Mouse (Mus musculus) midbrain, embryonic 13.5 days (tissue): ENCODE data around the gene Gm19668. TPM values are rescaled to one million over a fixed set of nuclear protein-coding genes. Genes with fewer than 3 reads are reported as not detected.

Experiments
- ATAC-seq: fragments of 200-750 bp; cut with Nextera tagmentation; 2 replicates; pipeline ENCODE4 v1.8.0; 2017; ENCODE audit warnings: mild to moderate bottlenecking, moderate TSS enrichment, moderate library complexity
- H3K27ac ChIP-seq: fragments of 300-500 bp; sonication (generic); 2 replicates; pipeline ENCODE4 v1.5.1; 2015; ENCODE audit warnings: inconsistent platforms, mild to moderate bottlenecking, moderate library complexity
- H3K27me3 ChIP-seq: fragments of 300-500 bp; sonication (generic); 2 replicates; pipeline ENCODE4 v1.6.1; 2015; ENCODE audit warnings: mild to moderate bottlenecking, inconsistent platforms
- H3K36me3 ChIP-seq: fragments of 300-500 bp; sonication (generic); 2 replicates; pipeline ENCODE4 v1.6.1; 2015; ENCODE audit warnings: mild to moderate bottlenecking, inconsistent platforms
- H3K4me1 ChIP-seq: fragments of 300-500 bp; sonication (generic); replicated peaks from 2 replicates; pipeline ENCODE4 v1.6.1; 2015; ENCODE audit warnings: inconsistent platforms
- H3K4me2 ChIP-seq: fragments of 300-500 bp; sonication (generic); replicated peaks from 2 replicates; pipeline ENCODE4 v1.6.1; 2015; ENCODE audit warnings: moderate library complexity, mild to moderate bottlenecking, inconsistent platforms
- H3K4me3 ChIP-seq: fragments of 300-500 bp; sonication (generic); replicated peaks from 2 replicates; pipeline ENCODE4 v1.5.1; 2015; ENCODE audit warnings: mild to moderate bottlenecking, inconsistent platforms
- H3K9ac ChIP-seq: fragments of 300-500 bp; sonication (generic); replicated peaks from 2 replicates; pipeline ENCODE4 v1.6.1; 2015; ENCODE audit warnings: mild to moderate bottlenecking, inconsistent platforms
- H3K9me3 ChIP-seq: fragments of 300-500 bp; sonication (generic); 2 replicates; pipeline ENCODE4 v1.6.1; 2016; ENCODE audit warnings: mild to moderate bottlenecking, inconsistent platforms
- WGBS: fragments of 180-500 bp; shearing (Covaris S2); methylation state at CpG from one replicate; pipeline ENCODE4 v1.1.7; 2015; 5-methylcytosine and 5-hydroxymethylcytosine counted together
- polyA plus RNA-seq: library from polyadenylated mRNA; unstranded; fragments of >200 nt; fragmentation: Nextera tagmentation; extraction: Ambion mirVana; gene quantifications from 2 replicates; pipeline ENCODE4 v1.2.1, GENCODE M21; 2015

Gm19668 gene
- not detected in 2 replicates for polyA plus RNA-seq

DNA sequence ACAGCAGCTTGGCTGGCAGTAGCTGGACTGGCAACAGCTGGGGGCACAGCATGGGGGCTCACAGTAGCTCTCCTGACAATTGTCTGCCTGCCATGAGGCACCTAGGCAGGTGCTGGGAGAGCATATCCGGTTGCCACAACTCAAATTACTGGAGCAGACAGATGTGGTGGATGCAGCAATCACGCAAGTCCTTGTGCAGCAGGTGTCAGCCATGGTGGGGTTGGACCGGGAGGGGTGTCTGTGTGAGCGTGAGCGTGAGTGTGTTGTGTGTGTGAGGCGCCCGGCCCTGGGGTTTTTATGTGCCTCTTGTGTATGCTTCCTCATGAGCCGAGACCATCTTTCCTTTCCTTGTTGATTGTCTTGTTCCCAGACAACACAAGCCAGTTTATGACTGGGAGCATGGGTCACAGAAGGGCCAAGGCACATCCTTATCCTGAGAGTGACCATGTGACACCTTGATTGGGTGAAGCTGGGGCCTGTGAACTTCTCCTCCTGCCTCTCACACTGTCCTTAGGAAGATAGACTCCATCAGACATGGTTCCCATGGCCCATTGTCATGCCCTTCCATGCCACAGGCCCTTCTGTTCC, at the start of gene Gm19668:
Gene Gm19668 (minus strand): TSS at position 213 of the 588 bp plus-strand sequence.
- no peaks in the 10 kb centered on the region for H3K27me3 ChIP-seq
- H3K4me2 ChIP-seq = no peak within 1 kb of the TSS
- H3K36me3 ChIP-seq = no peaks in the 10 kb centered on the region
- H3K27ac ChIP-seq = peak within 1 kb of the TSS; percentile 73
- WGBS = 68% methylated on average over 8 of the region's 8 CpGs
- H3K4me3 ChIP-seq = no peak within 1 kb of the TSS
- ATAC-seq = no peak
- H3K4me1 ChIP-seq = peaks cover 16% of the 10 kb centered on the region
- H3K9me3 ChIP-seq = no peaks in the 10 kb centered on the region
- no peak within 1 kb of the TSS for H3K9ac ChIP-seq

DNA sequence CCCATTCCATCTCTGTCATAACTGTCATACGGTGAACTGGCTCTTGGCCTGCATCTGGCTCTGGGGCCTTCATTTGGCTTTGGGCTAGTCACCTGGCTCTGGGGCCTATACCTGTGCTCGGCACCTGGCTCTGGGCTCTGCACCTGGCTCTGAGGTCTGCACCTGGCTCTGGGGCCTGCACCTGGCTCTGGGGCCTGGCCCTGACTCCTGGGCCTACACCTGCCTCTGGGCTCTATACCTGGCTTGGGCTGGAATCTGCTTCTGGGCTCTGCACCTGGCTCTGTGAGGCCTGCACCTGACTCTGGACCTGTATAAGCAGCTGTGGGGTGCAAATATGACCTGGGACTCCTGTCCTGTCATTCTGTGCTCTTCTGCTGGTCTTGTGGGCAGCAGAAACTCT, 48.6 kb upstream of the Gm19668 start:
- Histone ChIP-seq H3K9me3 (peaks cover 22% of the 10 kb centered on the region; the same call in 1 of the 2 replicates), H3K9ac (no peak overlapping the region), H3K36me3 (no peaks in the 10 kb centered on the region), H3K4me1 (no peaks in the 10 kb centered on the region), H3K27me3 (no peaks in the 10 kb centered on the region), H3K4me2 (no peak overlapping the region), H3K27ac (no peak overlapping the region), H3K4me3 (no peak overlapping the region)
- WGBS = 86% methylated on average over 2 of the region's 2 CpGs
- ATAC-seq = no peak

DNA sequence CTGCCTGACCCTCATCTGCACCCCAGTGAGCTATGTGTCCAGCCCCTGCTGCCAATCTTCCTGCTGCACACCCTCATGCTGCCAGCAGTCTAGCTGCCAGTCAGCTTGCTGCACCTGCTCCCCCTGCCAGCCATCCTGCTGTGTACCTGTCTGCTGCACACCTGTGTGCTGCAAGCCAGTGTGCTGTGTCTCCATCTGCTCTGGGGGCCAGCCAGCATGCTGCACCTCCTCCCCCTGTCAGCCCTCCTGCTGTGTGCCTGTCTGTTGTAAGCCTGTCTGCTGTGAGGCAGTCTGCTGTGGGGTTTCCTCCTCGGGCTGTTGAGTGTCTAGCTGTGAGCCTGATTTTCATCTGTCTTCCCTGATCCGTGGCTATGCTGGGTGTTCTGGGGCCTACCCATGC, 48.0 kb upstream of the Gm19668 start:
- Histone ChIP-seq H3K4me1 (no peaks in the 10 kb centered on the region), H3K4me2 (no peak overlapping the region), H3K9me3 (peaks cover 22% of the 10 kb centered on the region; the same call in 1 of the 2 replicates), H3K27me3 (no peaks in the 10 kb centered on the region), H3K4me3 (no peak overlapping the region), H3K36me3 (no peaks in the 10 kb centered on the region), H3K9ac (no peak overlapping the region), H3K27ac (no peak overlapping the region)
- 11% methylated on average over 2 of the region's 2 CpGs for WGBS
- no peak for ATAC-seq

DNA sequence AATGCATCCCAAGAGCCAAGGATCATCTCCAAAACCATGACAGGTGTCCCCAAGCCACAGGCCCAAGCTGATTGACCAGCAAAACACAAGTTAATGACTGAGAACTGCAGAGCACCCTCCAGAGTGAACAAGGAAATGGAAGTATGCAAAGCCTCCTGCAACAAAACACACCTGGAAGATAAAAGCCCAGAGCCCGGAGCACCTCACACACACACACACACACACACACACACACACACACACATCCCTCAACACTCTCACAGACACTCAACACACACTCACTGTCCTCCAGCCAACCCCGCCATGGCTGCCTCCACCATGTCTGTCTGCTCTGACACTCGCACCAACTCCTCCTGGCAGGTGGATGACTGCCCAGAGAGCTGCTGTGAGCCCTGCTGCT, 47.6 kb upstream of the Gm19668 start, which contains the start of gene Gm36176:
Gene Gm36176 (plus strand): TSS at position 301 of the 400 bp plus-strand sequence.
- Histone ChIP-seq H3K36me3 (no peaks in the 10 kb centered on the region), H3K9ac (no peak within 1 kb of the TSS), H3K4me1 (no peaks in the 10 kb centered on the region), H3K27ac (no peak within 1 kb of the TSS), H3K4me3 (no peak within 1 kb of the TSS), H3K27me3 (no peaks in the 10 kb centered on the region), H3K4me2 (no peak within 1 kb of the TSS), H3K9me3 (peaks cover 22% of the 10 kb centered on the region; the same call in 1 of the 2 replicates)
- ATAC-seq = no peak
- 97% methylated on average over 3 of the region's 3 CpGs for WGBS

DNA sequence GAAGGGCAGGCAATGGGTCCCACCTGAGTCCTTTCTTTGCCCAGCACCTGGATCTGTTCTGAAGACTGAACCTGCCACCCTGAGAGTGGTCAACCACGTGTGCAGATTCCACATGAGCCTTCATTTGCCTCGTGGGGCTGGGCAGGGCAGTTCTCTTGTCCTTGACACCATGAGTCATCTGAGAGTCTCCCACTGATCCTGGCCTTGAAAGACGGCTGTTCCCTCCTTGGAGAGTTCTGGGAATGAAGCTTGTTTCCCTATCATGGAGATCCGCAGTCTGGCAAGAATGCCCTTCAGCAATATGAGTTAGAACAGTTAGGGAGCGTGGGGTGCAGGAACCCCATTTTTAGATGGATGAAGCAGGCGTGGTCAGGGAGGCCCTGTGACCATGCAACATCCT, 40.1 kb upstream of the Gm19668 start:
- Histone ChIP-seq H3K27ac (no peak overlapping the region), H3K27me3 (no peaks in the 10 kb centered on the region), H3K4me2 (no peak overlapping the region), H3K9me3 (peaks cover 14% of the 10 kb centered on the region; the same call in 1 of the 2 replicates), H3K4me1 (no peaks in the 10 kb centered on the region), H3K9ac (no peak overlapping the region), H3K4me3 (no peak overlapping the region), H3K36me3 (no peaks in the 10 kb centered on the region)
- ATAC-seq = no peak
- 74% methylated on average over 6 of the region's 6 CpGs for WGBS

DNA sequence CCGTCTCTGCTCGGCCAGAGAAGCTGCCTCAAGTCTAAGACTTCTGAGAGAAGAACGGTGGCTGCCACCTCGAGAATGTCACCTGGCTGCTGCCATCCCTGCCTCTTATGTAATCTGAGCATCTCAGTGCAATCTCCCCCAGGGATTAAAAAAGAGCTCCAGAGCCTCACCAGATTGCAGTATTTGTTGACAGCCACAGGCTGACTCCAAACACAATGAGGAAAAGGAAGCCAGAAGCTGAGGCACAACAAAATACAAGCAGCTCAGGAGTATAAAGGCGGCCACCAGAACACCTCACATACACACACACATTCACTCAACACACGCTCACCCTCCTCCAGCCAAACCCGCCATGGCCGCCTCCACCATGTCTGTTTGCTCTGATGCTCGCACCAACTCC, 36.7 kb upstream of the Gm19668 start, which contains the start of gene Krtap10-10:
Gene Krtap10-10 (plus strand): TSS at position 301 of the 400 bp plus-strand sequence.
- Histone ChIP-seq H3K27me3 (no peaks in the 10 kb centered on the region), H3K4me1 (no peaks in the 10 kb centered on the region), H3K9ac (no peak within 1 kb of the TSS), H3K36me3 (no peaks in the 10 kb centered on the region), H3K9me3 (no peaks in the 10 kb centered on the region; the same call in 1 of the 2 replicates), H3K27ac (no peak within 1 kb of the TSS), H3K4me3 (no peak within 1 kb of the TSS), H3K4me2 (no peak within 1 kb of the TSS)
- WGBS = 76% methylated on average over 9 of the region's 9 CpGs
- ATAC-seq = no peak

- no peaks in the 10 kb centered on the region for H3K36me3 ChIP-seq
- H3K4me2 ChIP-seq = no peak within 1 kb of the TSS
- no peak within 1 kb of the TSS for H3K4me3 ChIP-seq
- no peaks in the 10 kb centered on the region for H3K27me3 ChIP-seq
- H3K4me1 ChIP-seq = no peaks in the 10 kb centered on the region
- H3K9me3 ChIP-seq = 0 out of 2 replicates have a peak, but pooled peaks cover 3% of the 10 kb centered on the region
- no peak within 1 kb of the TSS for H3K27ac ChIP-seq
- 71% methylated on average over 6 of the region's 6 CpGs for WGBS
- ATAC-seq = no peak
- no peak within 1 kb of the TSS for H3K9ac ChIP-seq
Observed at GRCm38 (mm10) chr10:77826951-77827350, 28.0 kb upstream of the Gm19668 start, which contains the start of gene Krtap10-4. Gene Krtap10-4, minus strand, starts transcription at chr10:77827095.

GRCm38 (mm10) chr10:77819203-77819602, 20.3 kb upstream of the Gm19668 start:
- H3K36me3 ChIP-seq = no peaks in the 10 kb centered on the region
- no peak overlapping the region for H3K4me2 ChIP-seq
- H3K9me3 ChIP-seq = 0 out of 2 replicates have a peak, but pooled peaks cover 3% of the 10 kb centered on the region
- no peak for ATAC-seq
- no peaks in the 10 kb centered on the region for H3K4me1 ChIP-seq
- H3K27ac ChIP-seq = no peak overlapping the region
- H3K27me3 ChIP-seq = no peaks in the 10 kb centered on the region
- 28% methylated on average over 4 of the region's 4 CpGs for WGBS
- no peak overlapping the region for H3K4me3 ChIP-seq
- no peak overlapping the region for H3K9ac ChIP-seq

GRCm38 (mm10) chr10:77818523-77818922, 19.6 kb upstream of the Gm19668 start:
- ATAC-seq = peak; percentile 60
- Histone ChIP-seq H3K36me3 (no peaks in the 10 kb centered on the region), H3K27ac (no peak overlapping the region), H3K9me3 (no peaks in the 10 kb centered on the region), H3K9ac (no peak overlapping the region), H3K4me1 (no peaks in the 10 kb centered on the region), H3K4me2 (no peak overlapping the region), H3K27me3 (no peaks in the 10 kb centered on the region), H3K4me3 (no peak overlapping the region)
- 96% methylated on average over 4 of the region's 4 CpGs for WGBS

DNA sequence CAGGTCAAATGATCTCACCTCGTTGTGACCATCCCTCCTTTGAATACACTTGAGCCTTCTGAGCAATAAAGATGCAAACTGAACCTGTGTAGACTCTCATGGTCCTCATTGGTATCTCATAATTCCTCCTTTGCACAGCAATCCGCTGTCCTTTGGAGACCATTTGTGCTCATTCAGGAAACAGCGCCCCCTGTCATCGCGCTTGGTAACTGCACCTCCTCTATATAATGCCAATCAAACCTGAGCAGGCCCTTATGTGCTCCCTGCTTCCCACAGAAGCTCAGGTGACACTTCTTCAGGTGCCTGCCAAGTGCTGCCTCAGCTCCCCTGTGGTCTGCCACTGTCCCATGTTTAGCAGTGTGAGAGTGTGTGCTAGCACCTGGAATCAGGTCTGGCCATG, 16.6 kb upstream of the Gm19668 start:
- Histone ChIP-seq H3K4me3 (no peak overlapping the region), H3K9me3 (no peaks in the 10 kb centered on the region), H3K36me3 (no peaks in the 10 kb centered on the region), H3K27ac (no peak overlapping the region), H3K4me1 (no peaks in the 10 kb centered on the region), H3K4me2 (no peak overlapping the region), H3K9ac (no peak overlapping the region), H3K27me3 (no peaks in the 10 kb centered on the region)
- ATAC-seq = no peak
- 39% methylated on average over 5 of the region's 5 CpGs for WGBS

GRCm38 (mm10) chr10:77814382-77814781, 15.4 kb upstream of the Gm19668 start, which contains the start of gene Gm2696:
Gene Gm2696, plus strand, starts transcription at chr10:77814682.
- no peak within 1 kb of the TSS for H3K9ac ChIP-seq
- no peak for ATAC-seq
- 64% methylated on average over 4 of the region's 4 CpGs for whole genome bisulfite sequencing

DNA sequence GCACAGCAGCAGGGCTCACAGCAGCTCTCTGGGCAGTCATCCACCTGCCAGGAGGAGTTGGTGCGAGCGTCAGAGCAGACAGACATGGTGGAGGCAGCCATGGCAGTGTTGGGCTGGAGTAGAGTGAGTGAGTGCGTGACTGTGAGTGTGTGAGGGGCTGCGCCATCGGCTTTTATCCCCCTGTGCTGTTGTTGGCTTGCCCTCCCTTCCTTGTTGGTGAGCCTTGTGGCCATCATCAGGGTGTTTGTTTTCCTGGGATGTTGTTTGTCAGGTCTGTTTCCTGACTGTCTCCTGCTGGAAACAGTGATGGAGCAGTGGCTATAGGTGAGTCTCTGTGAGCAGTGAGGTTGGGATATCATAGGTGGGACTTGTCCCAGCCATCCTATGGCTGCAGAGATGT, 12.8 kb upstream of the Gm19668 start, which contains the start of gene Gm9507:
Gene Gm9507 (minus strand): TSS at position 101 of the 400 bp plus-strand sequence.
- WGBS = 71% methylated on average over 5 of the region's 5 CpGs
- no peaks in the 10 kb centered on the region for H3K27me3 ChIP-seq
- no peak within 1 kb of the TSS for H3K9ac ChIP-seq
- no peaks in the 10 kb centered on the region for H3K4me1 ChIP-seq
- ATAC-seq = no peak
- no peak within 1 kb of the TSS for H3K27ac ChIP-seq
- H3K36me3 ChIP-seq = no peaks in the 10 kb centered on the region
- H3K4me2 ChIP-seq = no peak within 1 kb of the TSS
- peaks cover 5% of the 10 kb centered on the region; the same call in 1 of the 2 replicates for H3K9me3 ChIP-seq
- no peak within 1 kb of the TSS for H3K4me3 ChIP-seq

More at GRCm38 (mm10) chr10:77814382-77814781, 15.4 kb upstream of the Gm19668 start, which contains the start of gene Gm2696:
- Histone ChIP-seq H3K4me1 (no peaks in the 10 kb centered on the region), H3K4me3 (no peak within 1 kb of the TSS), H3K4me2 (no peak within 1 kb of the TSS), H3K36me3 (no peaks in the 10 kb centered on the region), H3K9me3 (no peaks in the 10 kb centered on the region), H3K27ac (no peak within 1 kb of the TSS), H3K27me3 (no peaks in the 10 kb centered on the region)
